Mouse (Mus musculus): Measurements from ENCODE around the gene Clasp1. TPM values are rescaled to one million over a fixed set of nuclear protein-coding genes. Genes with fewer than 3 reads are reported as not detected.
A peak's percentile ranks its signal among the peaks of the same experiment; 100 is the strongest.

The Clasp1 gene
- total and polyA plus RNA-seq, 3 experiments: 13.9 to 21.3 TPM; not detected in 1

- Histone ChIP-seq H3K79me2 (ENCODE audit: control insufficient read depth, insufficient read depth, low read length, poor library complexity) (peaks cover 12% of the 10 kb centered on the region; the same call in 1 of the 2 replicates), H3K27me3 (ENCODE audit: control insufficient read depth in 1 of 2, insufficient read depth in 2 of 2, low read length in 2 of 2) (no peaks in the 10 kb centered on the region), H3K4me3 (ENCODE audit: control insufficient read depth in 1 of 2, insufficient read depth in 1 of 2, low read depth in 2 of 2, low read length in 2 of 2) (no peak overlapping the region), H3K9ac (ENCODE audit: control insufficient read depth, low read depth, low read length, poor library complexity, severe bottlenecking) (no peak overlapping the region), H3K36me3 (ENCODE audit: control insufficient read depth in 1 of 2, insufficient read depth in 2 of 2, low read length in 2 of 2) (peaks cover 10 to 25% of the 10 kb centered on the region in 2 experiments), H3K27ac (ENCODE audit: control insufficient read depth, low read depth, low read length) (peak overlapping the region; percentile 70), H3K9me3 (replicated peaks; ENCODE audit: insufficient read depth, low read length) (no peaks in the 10 kb centered on the region), H3K4me1 (ENCODE audit: control insufficient read depth in 1 of 2, insufficient read depth in 2 of 2, low read length in 2 of 2) (peaks cover 25 to 39% of the 10 kb centered on the region in 2 experiments)
- peak; percentile 53 for DNase-seq (ENCODE audit: low read depth, low spot score)
- TF ChIP-seq MYB (IDR thresholded peaks at IDR 0.05; ENCODE audit: low read depth, low read length) (peak; percentile 64), SIN3A (IDR thresholded peaks at IDR 0.05; ENCODE audit: low read length) (peak; percentile 60), ETS1 (IDR thresholded peaks at IDR 0.05; ENCODE audit: low read depth, low read length) (0 out of 2 replicates have a peak, but pooled peaks have one; percentile 41), JUND (IDR thresholded peaks at IDR 0.05; ENCODE audit: low read depth, low read length) (no peak), E2F4 (IDR thresholded peaks at IDR 0.05; ENCODE audit: borderline replicate concordance, low read depth, low read length) (no peak), MYC (IDR thresholded peaks at IDR 0.05; ENCODE audit: low read depth, low read length) (no peak), ZC3H11A (IDR thresholded peaks at IDR 0.05; ENCODE audit: low read depth, low read length) (no peak), CHD1 (IDR thresholded peaks at IDR 0.05; ENCODE audit: low read depth, low read length) (no peak), NELFE (IDR thresholded peaks at IDR 0.05; ENCODE audit: low read depth, low read length) (peak; percentile 33; the same call in 1 of the 2 replicates), TBP (IDR thresholded peaks at IDR 0.05; ENCODE audit: low read depth, low read length) (no peak), MXI1 (IDR thresholded peaks at IDR 0.05; ENCODE audit: low read depth, low read length) (peak; percentile 49; the same call in 1 of the 2 replicates), RAD21 (IDR thresholded peaks at IDR 0.05; ENCODE audit: low read depth, low read length) (no peak), CHD2 (IDR thresholded peaks at IDR 0.05; ENCODE audit: low read length) (no peak), UBTF (IDR thresholded peaks at IDR 0.05; ENCODE audit: borderline replicate concordance, insufficient read depth, low read depth, low read length) (no peak), RCOR1 (IDR thresholded peaks at IDR 0.05; ENCODE audit: low read depth, low read length) (no peak), POLR2A (IDR thresholded peaks at IDR 0.05; ENCODE audit: control insufficient read depth in 1 of 2, insufficient read depth in 1 of 2, low read depth in 1 of 2, low read length in 2 of 2, poor library complexity in 1 of 2) (0 out of 4 replicates have a peak, but pooled peaks of 1 of the 2 experiments have one; percentile 13), TCF12 (IDR thresholded peaks at IDR 0.05; ENCODE audit: low read depth, low read length) (peak; percentile 84), ZKSCAN1 (IDR thresholded peaks at IDR 0.05; ENCODE audit: low read depth, low read length) (no peak), USF2 (IDR thresholded peaks at IDR 0.05; ENCODE audit: borderline replicate concordance in 1 of 2, insufficient read depth in 1 of 2, low read depth in 1 of 2, low read length in 2 of 2) (no peak), MAFK (IDR thresholded peaks at IDR 0.05; ENCODE audit: borderline replicate concordance, low read depth, low read length) (no peak), BHLHE40 (IDR thresholded peaks at IDR 0.05; ENCODE audit: borderline replicate concordance, low read depth, low read length) (no peak), KAT2A (conservative IDR thresholded peaks at IDR 0.05; ENCODE audit: low read depth, low read length) (no peak), SMC3 (IDR thresholded peaks at IDR 0.05; ENCODE audit: low read depth, low read length) (no peak), CTCF (IDR thresholded peaks at IDR 0.05 in 2 of 3, conservative IDR thresholded peaks at IDR 0.05 in 1 of 3; ENCODE audit: control insufficient read depth in 1 of 3, insufficient read depth in 1 of 3, low read depth in 2 of 3, low read length in 3 of 3, poor library complexity in 1 of 3, severe bottlenecking in 1 of 3) (no peak), MAZ (IDR thresholded peaks at IDR 0.05; ENCODE audit: low read depth, low read length) (no peak), POLR2AphosphoS5 (IDR thresholded peaks at IDR 0.05; ENCODE audit: borderline replicate concordance, low read depth, low read length) (no peak), GATA1 (IDR thresholded peaks at IDR 0.05; ENCODE audit: low read depth, low read length) (peak; percentile 77), GABPA (IDR thresholded peaks at IDR 0.05; ENCODE audit: low read depth, low read length) (no peak), ZMIZ1 (IDR thresholded peaks at IDR 0.05; ENCODE audit: low read depth, low read length) (no peak), ZNF384 (IDR thresholded peaks at IDR 0.05; ENCODE audit: low read depth, low read length) (no peak), ELF1 (IDR thresholded peaks at IDR 0.05; ENCODE audit: low read depth, low read length) (no peak), TAL1 (IDR thresholded peaks at IDR 0.05; ENCODE audit: low read length) (0 out of 2 replicates have a peak, but pooled peaks have one; percentile 17), MAX (IDR thresholded peaks at IDR 0.05; ENCODE audit: low read length) (0 out of 2 replicates have a peak, but pooled peaks have one; percentile 38), HCFC1 (IDR thresholded peaks at IDR 0.05; ENCODE audit: low read depth, low read length) (no peak), NRF1 (IDR thresholded peaks at IDR 0.05; ENCODE audit: insufficient read depth, low read depth, low read length, poor library complexity, severe bottlenecking) (no peak), USF1 (IDR thresholded peaks at IDR 0.05; ENCODE audit: low read depth, low read length) (no peak), EP300 (IDR thresholded peaks at IDR 0.05; ENCODE audit: low read depth in 1 of 2, low read length in 2 of 2) (peak; percentile 78 to 92)
Observed at GRCm38 (mm10) chr1:118417047-118417730, 28.3 kb downstream of the Clasp1 start.

Measured in MEL (cell line).